In genomic region chr14:54863501-54864312, GRCm38 (mm10) we compare ENCODE assay signal across 8 mouse cellular contexts. TPM values are rescaled to one million over a fixed set of nuclear protein-coding genes. Genes with fewer than 3 reads are reported as not detected.
A peak's percentile ranks its signal among the peaks of the same experiment; 100 is the strongest.
DNase-seq lines count a peak whose midpoint lies in the region; ATAC-seq and TF ChIP-seq lines count a peak whose summit lies in the region.

No protein-coding gene starts in this region.

- ATAC-seq in activated CD4-positive, CD25-positive, alpha-beta regulatory T cell, adult 4 months = peak; percentile 95
- ATAC-seq in hindbrain, postnatal 0 days = peak; percentile 100

- H3K4me3 ChIP-seq in cortical plate, adult 2 months (ENCODE audit: insufficient read depth, low read length) = peak overlapping the region; percentile 85
- peak overlapping the region; percentile 73 for H3K4me3 ChIP-seq in gastrocnemius, adult 2 months
- peak overlapping the region; percentile 99 for H3K4me3 ChIP-seq in hindbrain, postnatal 0 days (ENCODE audit: low read length)

- H3K9me3 ChIP-seq in hindbrain, postnatal 0 days (ENCODE audit: low read length) = no peaks in the 10 kb centered on the region

- no peaks in the 10 kb centered on the region for H3K36me3 ChIP-seq in hindbrain, postnatal 0 days (ENCODE audit: insufficient read depth, low read length)

- H3K27me3 ChIP-seq in hindbrain, postnatal 0 days (ENCODE audit: insufficient read depth, low read length) = no peaks in the 10 kb centered on the region

- peak overlapping the region; percentile 88 for H3K9ac ChIP-seq in hindbrain, postnatal 0 days (replicated peaks; ENCODE audit: low read length)

- no peak for TF ChIP-seq CTCF in cortical plate, adult 2 months (IDR thresholded peaks at IDR 0.05; ENCODE audit: extremely low read depth, insufficient read depth, low read length)
- no peak for TF ChIP-seq CTCF in gastrocnemius, adult 2 months (IDR thresholded peaks at IDR 0.05)
- TF ChIP-seq CTCF in hindbrain, postnatal 0 days (IDR thresholded peaks at IDR 0.05; ENCODE audit: low read depth) = peak; percentile 21; the same call in 1 of the 2 replicates

- intact Hi-C loops in gastrocnemius, adult 2 months (cut with DNase I) = no loop called here

- H3K4me2 ChIP-seq in hindbrain, postnatal 0 days (ENCODE audit: low read depth, low read length) = peak overlapping the region; percentile 74

- peak; percentile 84; the same call in 1 of the 2 replicates for TF ChIP-seq POLR2A in cortical plate, adult 2 months (IDR thresholded peaks at IDR 0.05; ENCODE audit: extremely low read depth, insufficient read depth, low read length)

- DNase-seq in gastrocnemius, adult 2 months = peak; percentile 96
- peak; percentile 96 for DNase-seq in hindbrain, postnatal 0 days (ENCODE audit: low spot score)
- peak; percentile 94 to 95 for DNase-seq in left cerebral cortex, adult 18-20 months (ENCODE audit: low spot score in 2 of 2)
- DNase-seq in lung, postnatal 4 days = peak; percentile 94 to 95
- DNase-seq in retina, postnatal 1 day = peak; percentile 96
- DNase-seq in thymus, postnatal 4 days = peak; percentile 86

- H3K27ac ChIP-seq in cortical plate, adult 2 months (ENCODE audit: insufficient read depth, low read length) = peak overlapping the region; percentile 66; the same call in 1 of the 2 replicates
- H3K27ac ChIP-seq in gastrocnemius, adult 2 months = peak overlapping the region; percentile 94
- peak overlapping the region; percentile 83 for H3K27ac ChIP-seq in hindbrain, postnatal 0 days

- WGBS in hindbrain, postnatal 0 days = under 1% methylated on average over 50 of the region's 56 CpGs

- H3K4me1 ChIP-seq in cortical plate, adult 2 months (ENCODE audit: control insufficient read depth, insufficient read depth, low read length) = no peaks in the 10 kb centered on the region
- no peaks in the 10 kb centered on the region; the same call in 1 of the 2 replicates for H3K4me1 ChIP-seq in hindbrain, postnatal 0 days (ENCODE audit: insufficient read depth, low read length)

RNA-seq across cellular contexts. Expression of gene Homez, which starts 7.1 kb away (rescaled TPM):
- polyA plus RNA-seq in activated CD4-positive, CD25-positive, alpha-beta regulatory T cell, adult 4 months (2017; shearing (Covaris generic)) = 1 to 10 TPM; 5.1 to 8.0 TPM
- polyA plus RNA-seq in cortical plate, adult 2 months (2012; rRNA removed) = 9.6 TPM in 2 replicates
- 1 to 10 TPM; 3.0 to 5.2 TPM for total RNA-seq in gastrocnemius, adult 2 months (2021)
- total RNA-seq in hindbrain, postnatal 0 days (2014; rRNA removed) = 7.8 and 9.6 TPM in 2 replicates
- polyA plus RNA-seq in hindbrain, postnatal 0 days (2015; fragmentation: Nextera tagmentation; extraction: Ambion mirVana) = 9.0 and 9.3 TPM in 2 replicates
- 10 to 100 TPM; 20.6 to 21.9 TPM for total RNA-seq in left cerebral cortex, adult 18-20 months (2021)

RNA-seq across cellular contexts. Expression of gene Ppp1r3e, which starts 13.6 kb away (rescaled TPM):
- polyA plus RNA-seq in activated CD4-positive, CD25-positive, alpha-beta regulatory T cell, adult 4 months (2017; shearing (Covaris generic)) = under 1 TPM in 1 of 2 experiments, not detected in 1; 0.93 TPM
- polyA plus RNA-seq in cortical plate, adult 2 months (2012; rRNA removed) = 15.7 and 16.1 TPM in 2 replicates
- total RNA-seq in gastrocnemius, adult 2 months (2021) = 1 to 10 TPM; 2.6 to 3.5 TPM
- total RNA-seq in hindbrain, postnatal 0 days (2014; rRNA removed) = 21.3 and 26.5 TPM in 2 replicates
- 4.0 and 5.1 TPM in 2 replicates for polyA plus RNA-seq in hindbrain, postnatal 0 days (2015; fragmentation: Nextera tagmentation; extraction: Ambion mirVana)
- 10 to 100 TPM; 18.5 to 19.8 TPM for total RNA-seq in left cerebral cortex, adult 18-20 months (2021)

RNA-seq across cellular contexts. Expression of gene Bcl2l2, which starts 19.5 kb away (rescaled TPM):
- 1 to 10 TPM; 1.5 to 2.4 TPM for polyA plus RNA-seq in activated CD4-positive, CD25-positive, alpha-beta regulatory T cell, adult 4 months (2017; shearing (Covaris generic))
- 109 and 115 TPM in 2 replicates for polyA plus RNA-seq in cortical plate, adult 2 months (2012; rRNA removed)
- 10 to 100 TPM; 23.1 to 26.8 TPM for total RNA-seq in gastrocnemius, adult 2 months (2021)
- 28.4 and 37.1 TPM in 2 replicates for total RNA-seq in hindbrain, postnatal 0 days (2014; rRNA removed)
- polyA plus RNA-seq in hindbrain, postnatal 0 days (2015; fragmentation: Nextera tagmentation; extraction: Ambion mirVana) = 4.3 and 4.6 TPM in 2 replicates
- total RNA-seq in left cerebral cortex, adult 18-20 months (2021) = 100 to 1,000 TPM; 140 to 142 TPM

RNA-seq across cellular contexts. Expression of gene Gm20521, which starts 19.5 kb away (rescaled TPM):
- not detected for polyA plus RNA-seq in activated CD4-positive, CD25-positive, alpha-beta regulatory T cell, adult 4 months (2017; shearing (Covaris generic))
- 0.15 and 0.50 TPM in 2 replicates for polyA plus RNA-seq in cortical plate, adult 2 months (2012; rRNA removed)
- 1 to 10 TPM in 1 of 2 experiments, under 1 TPM in 1; 0.56 to 4.4 TPM for total RNA-seq in gastrocnemius, adult 2 months (2021)
- total RNA-seq in hindbrain, postnatal 0 days (2014; rRNA removed) = 3.0 and 6.8 TPM in 2 replicates
- 1.3 and 1.9 TPM in 2 replicates for polyA plus RNA-seq in hindbrain, postnatal 0 days (2015; fragmentation: Nextera tagmentation; extraction: Ambion mirVana)
- total RNA-seq in left cerebral cortex, adult 18-20 months (2021) = not detected

RNA-seq across cellular contexts. Expression of gene Pabpn1, which starts 28.6 kb away (rescaled TPM):
- 10 to 100 TPM; 22.8 to 30.8 TPM for polyA plus RNA-seq in activated CD4-positive, CD25-positive, alpha-beta regulatory T cell, adult 4 months (2017; shearing (Covaris generic))
- 414 and 456 TPM in 2 replicates for polyA plus RNA-seq in cortical plate, adult 2 months (2012; rRNA removed)
- total RNA-seq in gastrocnemius, adult 2 months (2021) = 10 to 100 TPM; 52.5 to 63.3 TPM
- total RNA-seq in hindbrain, postnatal 0 days (2014; rRNA removed) = 88.1 and 109 TPM in 2 replicates
- 145 and 154 TPM in 2 replicates for polyA plus RNA-seq in hindbrain, postnatal 0 days (2015; fragmentation: Nextera tagmentation; extraction: Ambion mirVana)
- 100 to 1,000 TPM; 229 to 230 TPM for total RNA-seq in left cerebral cortex, adult 18-20 months (2021)

Comparison
In these comparisons a context has a peak if more than half of its experiments do, and no peak if none do; other contexts are left out.
1. Peak in every context shown above with its lines: DNase-seq, ATAC-seq, H3K4me3 ChIP-seq and H3K27ac ChIP-seq.